Mouse (Mus musculus): ENCODE data around the gene Gm49339. TPM values are rescaled to one million over a fixed set of nuclear protein-coding genes. Genes with fewer than 3 reads are reported as not detected.

Gene Gm49339
- polyA plus RNA-seq, 1 experiment from 2014 or later: not detected

- Histone ChIP-seq H3K4me1 (ENCODE audit: control insufficient read depth, insufficient read depth, low read length) (no peaks in the 10 kb centered on the region), H3K27me3 (ENCODE audit: control insufficient read depth, insufficient read depth, low read length) (no peaks in the 10 kb centered on the region), H3K27ac (replicated peaks; ENCODE audit: low read depth, low read length) (no peak overlapping the region), H3K9ac (replicated peaks; ENCODE audit: low read length) (no peak overlapping the region), H3K36me3 (replicated peaks; ENCODE audit: control insufficient read depth, insufficient read depth, low read depth, low read length) (no peaks in the 10 kb centered on the region), H3K4me3 (ENCODE audit: low read depth, low read length) (no peak overlapping the region), H3K4me2 (ENCODE audit: low read depth, low read length) (no peak overlapping the region), H3K9me3 (replicated peaks; ENCODE audit: control insufficient read depth, low read length) (no peaks in the 10 kb centered on the region)
- ATAC-seq (replicated peaks; ENCODE audit: insufficient number of reproducible peaks, low FRiP score, low TSS enrichment, low read depth) (no peak), DNase-seq (ENCODE audit: low spot score) (no peak)
- 88% methylated on average over 7 of the region's 7 CpGs for WGBS
These were observed 50.4 kb downstream of the Gm49339 start for GRCm38 (mm10) chr10:51530813-51531212.

Other genes with a start within 250 kb of the Gm49339 start
- gene Lilr4b, start within 50 bp of the Gm49339 start, polyA plus RNA-seq (2014; fragmentation: Nextera tagmentation; extraction: Ambion mirVana): 0.06 TPM in 1 of 2 replicates, not detected in the other
- gene Lilrb4a, start 10.3 kb downstream of the Gm49339 start, polyA plus RNA-seq (2014; fragmentation: Nextera tagmentation; extraction: Ambion mirVana): 1.1 and 1.5 TPM in 2 replicates
- 3.0 and 3.3 TPM in 2 replicates for gene Fam162b, start 109.9 kb downstream of the Gm49339 start, polyA plus RNA-seq (2014; fragmentation: Nextera tagmentation; extraction: Ambion mirVana)
- not detected in 2 replicates for gene Gprc6a, start 150.8 kb downstream of the Gm49339 start, polyA plus RNA-seq (2014; fragmentation: Nextera tagmentation; extraction: Ambion mirVana)
- gene Rfx6, start 197.1 kb downstream of the Gm49339 start, polyA plus RNA-seq (2014; fragmentation: Nextera tagmentation; extraction: Ambion mirVana): 0.11 TPM in 1 of 2 replicates, not detected in the other